Mouse (Mus musculus): ENCODE data around the gene Mtif3. TPM values are rescaled to one million over a fixed set of nuclear protein-coding genes. Genes with fewer than 3 reads are reported as not detected.
A peak's percentile ranks its signal among the peaks of the same experiment; 100 is the strongest.

The Mtif3 gene
- total and polyA plus RNA-seq, 3 experiments = 22.7 to 38.2 TPM; not detected in 1

DNA sequence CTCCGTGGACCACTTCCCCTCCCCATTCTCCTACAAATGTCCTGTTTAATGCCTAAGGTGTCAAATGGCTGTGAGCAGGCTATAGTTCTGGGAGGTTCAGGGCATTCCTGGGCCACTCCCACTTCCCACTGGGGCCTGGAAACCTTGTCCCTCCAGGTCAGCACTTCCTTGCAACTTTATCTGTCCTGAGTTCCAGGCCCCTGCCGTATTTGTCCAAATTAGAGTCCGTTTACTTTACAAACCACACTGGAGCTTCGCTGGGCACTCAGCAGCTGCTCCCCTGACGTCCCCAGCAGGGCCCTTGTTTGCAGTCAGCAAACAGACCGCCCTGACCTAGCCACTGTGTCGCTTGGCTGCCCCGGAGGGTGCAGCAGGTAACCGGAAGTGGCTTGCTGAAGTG, 51.4 kb downstream of the Mtif3 start:
- no peak overlapping the region for H3K27ac ChIP-seq (ENCODE audit: control insufficient read depth, low read depth, low read length)
- no peak for DNase-seq (ENCODE audit: low read depth, low spot score)
- H3K79me2 ChIP-seq (ENCODE audit: control insufficient read depth, insufficient read depth, low read length, poor library complexity) = no peaks in the 10 kb centered on the region
- H3K4me3 ChIP-seq (ENCODE audit: control insufficient read depth in 1 of 2, insufficient read depth in 1 of 2, low read depth in 2 of 2, low read length in 2 of 2) = no peak overlapping the region
- TF ChIP-seq JUND (IDR thresholded peaks at IDR 0.05; ENCODE audit: low read depth, low read length) (no peak), EP300 (IDR thresholded peaks at IDR 0.05; ENCODE audit: low read depth in 1 of 2, low read length in 2 of 2) (no peak), USF2 (IDR thresholded peaks at IDR 0.05; ENCODE audit: borderline replicate concordance in 1 of 2, insufficient read depth in 1 of 2, low read depth in 1 of 2, low read length in 2 of 2) (no peak), E2F4 (IDR thresholded peaks at IDR 0.05; ENCODE audit: borderline replicate concordance, low read depth, low read length) (no peak), RCOR1 (IDR thresholded peaks at IDR 0.05; ENCODE audit: low read depth, low read length) (no peak), POLR2AphosphoS2 (IDR thresholded peaks at IDR 0.05; ENCODE audit: low read length) (no peak), POLR2AphosphoS5 (IDR thresholded peaks at IDR 0.05; ENCODE audit: borderline replicate concordance, low read depth, low read length) (no peak), MEF2A (IDR thresholded peaks at IDR 0.05; ENCODE audit: extremely low read depth, insufficient replicate concordance, low read depth, low read length, poor library complexity, severe bottlenecking) (no peak), POLR2A (IDR thresholded peaks at IDR 0.05; ENCODE audit: control insufficient read depth in 1 of 2, insufficient read depth in 1 of 2, low read depth in 1 of 2, low read length in 2 of 2, poor library complexity in 1 of 2) (no peak), NRF1 (IDR thresholded peaks at IDR 0.05; ENCODE audit: insufficient read depth, low read depth, low read length, poor library complexity, severe bottlenecking) (no peak), ZNF384 (IDR thresholded peaks at IDR 0.05; ENCODE audit: low read depth, low read length) (no peak), GATA1 (IDR thresholded peaks at IDR 0.05; ENCODE audit: low read depth, low read length) (no peak)
- H3K9me3 ChIP-seq (replicated peaks; ENCODE audit: insufficient read depth, low read length) = no peaks in the 10 kb centered on the region
- H3K36me3 ChIP-seq (ENCODE audit: control insufficient read depth in 1 of 2, insufficient read depth in 2 of 2, low read length in 2 of 2) = no peaks in the 10 kb centered on the region
- no peaks in the 10 kb centered on the region for H3K4me1 ChIP-seq (ENCODE audit: control insufficient read depth in 1 of 2, insufficient read depth in 2 of 2, low read length in 2 of 2)
- no peak overlapping the region for H3K9ac ChIP-seq (ENCODE audit: control insufficient read depth, low read depth, low read length, poor library complexity, severe bottlenecking)
- H3K27me3 ChIP-seq (ENCODE audit: control insufficient read depth in 1 of 2, insufficient read depth in 2 of 2, low read length in 2 of 2) = no peaks in the 10 kb centered on the region

DNA sequence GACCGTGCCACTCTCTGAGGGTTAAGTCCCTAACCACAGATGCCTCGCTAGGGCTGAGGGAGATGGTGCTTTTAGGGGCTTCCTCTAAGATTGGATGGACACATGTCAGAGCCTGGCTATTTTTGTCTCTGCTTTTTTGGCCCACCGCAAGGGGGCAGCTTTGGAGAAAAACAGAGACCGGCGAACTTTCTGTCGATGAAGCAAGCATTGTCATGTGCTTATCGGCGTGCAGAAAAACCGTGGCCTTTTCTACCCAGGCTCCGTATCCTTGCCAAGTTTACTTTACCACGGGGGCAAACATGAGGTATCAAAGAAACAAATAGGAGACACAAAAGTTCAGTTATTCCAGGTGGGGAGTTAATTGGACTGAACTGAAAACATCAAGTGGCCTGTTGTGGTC, 55.0 kb downstream of the Mtif3 start:
- TF ChIP-seq POLR2AphosphoS5 (IDR thresholded peaks at IDR 0.05; ENCODE audit: borderline replicate concordance, low read depth, low read length) (no peak), NRF1 (IDR thresholded peaks at IDR 0.05; ENCODE audit: insufficient read depth, low read depth, low read length, poor library complexity, severe bottlenecking) (no peak), EP300 (IDR thresholded peaks at IDR 0.05; ENCODE audit: low read depth in 1 of 2, low read length in 2 of 2) (no peak), SMC3 (IDR thresholded peaks at IDR 0.05; ENCODE audit: low read depth, low read length) (peak; percentile 24), CTCF (IDR thresholded peaks at IDR 0.05 in 2 of 3, conservative IDR thresholded peaks at IDR 0.05 in 1 of 3; ENCODE audit: control insufficient read depth in 1 of 3, insufficient read depth in 1 of 3, low read depth in 2 of 3, low read length in 3 of 3, poor library complexity in 1 of 3, severe bottlenecking in 1 of 3) (peak in 2 of 3 experiments; percentile 29 to 33; a peak in 2 of 6 replicates)
- no peak for DNase-seq (ENCODE audit: low read depth, low spot score)
- Histone ChIP-seq H3K27ac (ENCODE audit: control insufficient read depth, low read depth, low read length) (no peak overlapping the region), H3K79me2 (ENCODE audit: control insufficient read depth, insufficient read depth, low read length, poor library complexity) (no peaks in the 10 kb centered on the region), H3K4me3 (ENCODE audit: control insufficient read depth in 1 of 2, insufficient read depth in 1 of 2, low read depth in 2 of 2, low read length in 2 of 2) (no peak overlapping the region), H3K9ac (ENCODE audit: control insufficient read depth, low read depth, low read length, poor library complexity, severe bottlenecking) (no peak overlapping the region), H3K9me3 (replicated peaks; ENCODE audit: insufficient read depth, low read length) (no peaks in the 10 kb centered on the region), H3K36me3 (ENCODE audit: control insufficient read depth in 1 of 2, insufficient read depth in 2 of 2, low read length in 2 of 2) (0 out of 4 replicates have a peak, but pooled peaks cover 0 to 4% of the 10 kb centered on the region in 2 experiments), H3K4me1 (ENCODE audit: control insufficient read depth in 1 of 2, insufficient read depth in 2 of 2, low read length in 2 of 2) (no peaks in the 10 kb centered on the region), H3K27me3 (ENCODE audit: control insufficient read depth in 1 of 2, insufficient read depth in 2 of 2, low read length in 2 of 2) (no peaks in the 10 kb centered on the region)

All from MEL (cell line).